Mouse (Mus musculus) bone marrow macrophage, adult 2 months (primary cell): Measurements from ENCODE around the gene Zscan10.

ENCODE experiments used
- CTCF ChIP-seq: IDR thresholded peaks from 2 replicates; pipeline ENCODE4 v1.5.1; 2012; ENCODE audit warnings: low read depth, mild to moderate bottlenecking, low read length, moderate library complexity
- POLR2A ChIP-seq: IDR thresholded peaks from 2 replicates; pipeline ENCODE4 v1.6.1; 2012; ENCODE audit warnings: mild to moderate bottlenecking, low read depth, low read length, borderline replicate concordance

GRCm38 (mm10) chr17:23598582-23599552, 1.8 kb upstream of the Zscan10 start, which contains the start of gene Zfp13:
- TF ChIP-seq CTCF = no peak
- TF ChIP-seq POLR2A = peak; percentile 86; the same call in 1 of the 2 replicates
